Mouse (Mus musculus): ENCODE measurements around the gene Cracr2b. TPM values are rescaled to one million over a fixed set of nuclear protein-coding genes. Genes with fewer than 3 reads are reported as not detected.

Gene Cracr2b
- polyA plus RNA-seq, 1 experiment from 2014 or later, result 15.1 TPM

GRCm38 (mm10) chr7:141484186-141485120, 23.6 kb downstream of the Cracr2b start:
- no peaks in the 10 kb centered on the region for H3K9me3 ChIP-seq (ENCODE audit: low read depth, low read length)
- H3K27me3 ChIP-seq (ENCODE audit: insufficient read depth, low read length), result peaks cover 10% of the 10 kb centered on the region; the same call in 1 of the 2 replicates
- 75% methylated on average over 5 of the region's 5 CpGs for WGBS
- peaks cover 17% of the 10 kb centered on the region for H3K36me3 ChIP-seq (ENCODE audit: insufficient read depth)
- no peak overlapping the region for H3K27ac ChIP-seq (ENCODE audit: low read depth)
- H3K4me2 ChIP-seq, result no peak overlapping the region
- no peak overlapping the region for H3K4me3 ChIP-seq (ENCODE audit: low read depth, low read length)
- no peak overlapping the region for H3K9ac ChIP-seq
- TF ChIP-seq CTCF (IDR thresholded peaks at IDR 0.05; ENCODE audit: low read depth), result no peak
- no peak for ATAC-seq (ENCODE audit: insufficient read depth)
- H3K4me1 ChIP-seq (ENCODE audit: insufficient read depth), result peaks cover 11% of the 10 kb centered on the region
- no peak for DNase-seq

- ATAC-seq (ENCODE audit: insufficient read depth) (no peak), DNase-seq (no peak)
- no peak for TF ChIP-seq CTCF (IDR thresholded peaks at IDR 0.05; ENCODE audit: low read depth)
- WGBS, result 51% methylated on average over 2 of the region's 2 CpGs
- no peak overlapping the region for H3K4me3 ChIP-seq (ENCODE audit: low read depth, low read length)
- H3K4me1 ChIP-seq (ENCODE audit: insufficient read depth), result peaks cover 11% of the 10 kb centered on the region
- no peak overlapping the region for H3K27ac ChIP-seq (ENCODE audit: low read depth)
- peaks cover 20% of the 10 kb centered on the region for H3K36me3 ChIP-seq (ENCODE audit: insufficient read depth)
- no peak overlapping the region for H3K9ac ChIP-seq
- H3K9me3 ChIP-seq (ENCODE audit: low read depth, low read length), result no peaks in the 10 kb centered on the region
- peaks cover 10% of the 10 kb centered on the region; the same call in 1 of the 2 replicates for H3K27me3 ChIP-seq (ENCODE audit: insufficient read depth, low read length)
- no peak overlapping the region for H3K4me2 ChIP-seq
Observed at GRCm38 (mm10) chr7:141485186-141485585, 24.3 kb downstream of the Cracr2b start.

GRCm38 (mm10) chr7:141485606-141486005, 24.7 kb downstream of the Cracr2b start:
- 80% methylated on average over 2 of the region's 2 CpGs for WGBS
- no peak overlapping the region for H3K9ac ChIP-seq
- ATAC-seq (ENCODE audit: insufficient read depth), result no peak
- peaks cover 22% of the 10 kb centered on the region for H3K36me3 ChIP-seq (ENCODE audit: insufficient read depth)
- no peaks in the 10 kb centered on the region for H3K9me3 ChIP-seq (ENCODE audit: low read depth, low read length)
- no peak overlapping the region for H3K27ac ChIP-seq (ENCODE audit: low read depth)
- H3K4me1 ChIP-seq (ENCODE audit: insufficient read depth), result peaks cover 11% of the 10 kb centered on the region
- H3K27me3 ChIP-seq (ENCODE audit: insufficient read depth, low read length), result peaks cover 10% of the 10 kb centered on the region; the same call in 1 of the 2 replicates
- no peak overlapping the region for H3K4me3 ChIP-seq (ENCODE audit: low read depth, low read length)
- no peak for DNase-seq
- no peak overlapping the region for H3K4me2 ChIP-seq
- TF ChIP-seq CTCF (IDR thresholded peaks at IDR 0.05; ENCODE audit: low read depth), result no peak

GRCm38 (mm10) chr7:141486239-141486638, 25.3 kb downstream of the Cracr2b start:
- no peak overlapping the region for H3K9ac ChIP-seq
- TF ChIP-seq CTCF (IDR thresholded peaks at IDR 0.05; ENCODE audit: low read depth), result no peak
- H3K4me1 ChIP-seq (ENCODE audit: insufficient read depth), result peaks cover 7% of the 10 kb centered on the region; the same call in 1 of the 2 replicates
- no peak overlapping the region for H3K4me3 ChIP-seq (ENCODE audit: low read depth, low read length)
- DNase-seq (no peak), ATAC-seq (ENCODE audit: insufficient read depth) (no peak)
- no peak overlapping the region for H3K4me2 ChIP-seq
- 91% methylated on average over 1 of the region's 1 CpGs for WGBS
- no peak overlapping the region for H3K27ac ChIP-seq (ENCODE audit: low read depth)
- H3K36me3 ChIP-seq (ENCODE audit: insufficient read depth), result peaks cover 28% of the 10 kb centered on the region
- no peaks in the 10 kb centered on the region for H3K9me3 ChIP-seq (ENCODE audit: low read depth, low read length)
- H3K27me3 ChIP-seq (ENCODE audit: insufficient read depth, low read length), result peaks cover 10% of the 10 kb centered on the region; the same call in 1 of the 2 replicates

- H3K9me3 ChIP-seq (ENCODE audit: low read depth, low read length), result no peaks in the 10 kb centered on the region
- H3K36me3 ChIP-seq (ENCODE audit: insufficient read depth), result peaks cover 37% of the 10 kb centered on the region
- H3K4me3 ChIP-seq (ENCODE audit: low read depth, low read length), result no peak overlapping the region
- no peak overlapping the region for H3K27ac ChIP-seq (ENCODE audit: low read depth)
- no peaks in the 10 kb centered on the region; the same call in 1 of the 2 replicates for H3K4me1 ChIP-seq (ENCODE audit: insufficient read depth)
- no peak for ATAC-seq (ENCODE audit: insufficient read depth)
- 66% methylated on average over 7 of the region's 7 CpGs for WGBS
- no peak overlapping the region for H3K9ac ChIP-seq
- H3K27me3 ChIP-seq (ENCODE audit: insufficient read depth, low read length), result peaks cover 7% of the 10 kb centered on the region; the same call in 1 of the 2 replicates
- no peak for DNase-seq
- H3K4me2 ChIP-seq, result no peak overlapping the region
- no peak for TF ChIP-seq CTCF (IDR thresholded peaks at IDR 0.05; ENCODE audit: low read depth)
Observed at GRCm38 (mm10) chr7:141487141-141487540, 26.2 kb downstream of the Cracr2b start.

- Histone ChIP-seq H3K4me3 (ENCODE audit: low read depth, low read length) (no peak overlapping the region), H3K36me3 (ENCODE audit: insufficient read depth) (peaks cover 58% of the 10 kb centered on the region), H3K27me3 (ENCODE audit: insufficient read depth, low read length) (no peaks in the 10 kb centered on the region), H3K27ac (ENCODE audit: low read depth) (no peak overlapping the region), H3K4me1 (ENCODE audit: insufficient read depth) (no peaks in the 10 kb centered on the region), H3K9me3 (ENCODE audit: low read depth, low read length) (no peaks in the 10 kb centered on the region), H3K9ac (no peak overlapping the region), H3K4me2 (no peak overlapping the region)
- DNase-seq (peak; percentile 24), ATAC-seq (ENCODE audit: insufficient read depth) (no peak)
- peak; percentile 39 for TF ChIP-seq CTCF (IDR thresholded peaks at IDR 0.05; ENCODE audit: low read depth)
- 71% methylated on average over 2 of the region's 2 CpGs for WGBS
Observed at GRCm38 (mm10) chr7:141491151-141491550, 30.3 kb downstream of the Cracr2b start.

- no peak for TF ChIP-seq CTCF (IDR thresholded peaks at IDR 0.05; ENCODE audit: low read depth)
- no peak overlapping the region for H3K4me3 ChIP-seq (ENCODE audit: low read depth, low read length)
- H3K9me3 ChIP-seq (ENCODE audit: low read depth, low read length), result no peaks in the 10 kb centered on the region
- no peak overlapping the region for H3K4me2 ChIP-seq
- DNase-seq, result no peak
- ATAC-seq (ENCODE audit: insufficient read depth), result no peak
- no peak overlapping the region for H3K27ac ChIP-seq (ENCODE audit: low read depth)
- no peak overlapping the region for H3K9ac ChIP-seq
- no peaks in the 10 kb centered on the region for H3K27me3 ChIP-seq (ENCODE audit: insufficient read depth, low read length)
- WGBS, result 87% methylated on average over 5 of the region's 5 CpGs
- no peaks in the 10 kb centered on the region for H3K4me1 ChIP-seq (ENCODE audit: insufficient read depth)
- peaks cover 53% of the 10 kb centered on the region for H3K36me3 ChIP-seq (ENCODE audit: insufficient read depth)
Observed at GRCm38 (mm10) chr7:141492738-141493137, 31.8 kb downstream of the Cracr2b start.

Measured in lung, embryonic 14.5 days (tissue).